Mouse (Mus musculus): ENCODE results near the gene Acta1. TPM values are rescaled to one million over a fixed set of nuclear protein-coding genes. Genes with fewer than 3 reads are reported as not detected.
A peak's percentile ranks its signal among the peaks of the same experiment; 100 is the strongest.

Gene Acta1
- polyA plus RNA-seq, 1 experiment: 24.6 TPM

GRCm38 (mm10) chr8:123896774-123897173, 2.2 kb upstream of the Acta1 start:
- Histone ChIP-seq H3K27ac (ENCODE audit: insufficient read depth, low read length) (no peak overlapping the region), H3K4me3 (ENCODE audit: insufficient read depth, low read length) (no peak overlapping the region), H3K4me1 (ENCODE audit: control insufficient read depth, insufficient read depth, low read length) (peaks cover 3% of the 10 kb centered on the region; the same call in 1 of the 2 replicates)
- TF ChIP-seq CTCF (IDR thresholded peaks at IDR 0.05; ENCODE audit: extremely low read depth, insufficient read depth, low read length): no peak
- TF ChIP-seq POLR2A (IDR thresholded peaks at IDR 0.05; ENCODE audit: extremely low read depth, insufficient read depth, low read length): no peak

- TF ChIP-seq POLR2A (IDR thresholded peaks at IDR 0.05; ENCODE audit: extremely low read depth, insufficient read depth, low read length): no peak
- TF ChIP-seq CTCF (IDR thresholded peaks at IDR 0.05; ENCODE audit: extremely low read depth, insufficient read depth, low read length): no peak
- H3K4me3 ChIP-seq (ENCODE audit: insufficient read depth, low read length): no peak overlapping the region
- no peak overlapping the region for H3K27ac ChIP-seq (ENCODE audit: insufficient read depth, low read length)
- peaks cover 3% of the 10 kb centered on the region; the same call in 1 of the 2 replicates for H3K4me1 ChIP-seq (ENCODE audit: control insufficient read depth, insufficient read depth, low read length)
These were observed 1.8 kb upstream of the Acta1 start for GRCm38 (mm10) chr8:123896366-123896761.

- TF ChIP-seq POLR2A (IDR thresholded peaks at IDR 0.05; ENCODE audit: extremely low read depth, insufficient read depth, low read length) (no peak), CTCF (IDR thresholded peaks at IDR 0.05; ENCODE audit: extremely low read depth, insufficient read depth, low read length) (no peak)
- peaks cover 3% of the 10 kb centered on the region; the same call in 1 of the 2 replicates for H3K4me1 ChIP-seq (ENCODE audit: control insufficient read depth, insufficient read depth, low read length)
- H3K27ac ChIP-seq (ENCODE audit: insufficient read depth, low read length): no peak overlapping the region
- no peak overlapping the region for H3K4me3 ChIP-seq (ENCODE audit: insufficient read depth, low read length)
These were observed 1.3 kb upstream of the Acta1 start for GRCm38 (mm10) chr8:123895680-123896365.

- Histone ChIP-seq H3K4me1 (ENCODE audit: control insufficient read depth, insufficient read depth, low read length) (peaks cover 3% of the 10 kb centered on the region; the same call in 1 of the 2 replicates), H3K27ac (ENCODE audit: insufficient read depth, low read length) (no peak overlapping the region), H3K4me3 (ENCODE audit: insufficient read depth, low read length) (no peak overlapping the region)
- TF ChIP-seq CTCF (IDR thresholded peaks at IDR 0.05; ENCODE audit: extremely low read depth, insufficient read depth, low read length) (no peak), POLR2A (IDR thresholded peaks at IDR 0.05; ENCODE audit: extremely low read depth, insufficient read depth, low read length) (no peak)
These were observed 679 bp upstream of the Acta1 start for GRCm38 (mm10) chr8:123895230-123895629.

- Histone ChIP-seq H3K4me1 (ENCODE audit: control insufficient read depth, insufficient read depth, low read length) (peaks cover 3% of the 10 kb centered on the region; the same call in 1 of the 2 replicates), H3K4me3 (ENCODE audit: insufficient read depth, low read length) (no peak overlapping the region), H3K27ac (ENCODE audit: insufficient read depth, low read length) (no peak overlapping the region)
- no peak for TF ChIP-seq POLR2A (IDR thresholded peaks at IDR 0.05; ENCODE audit: extremely low read depth, insufficient read depth, low read length)
- no peak for TF ChIP-seq CTCF (IDR thresholded peaks at IDR 0.05; ENCODE audit: extremely low read depth, insufficient read depth, low read length)
These were observed 1.1 kb downstream of the Acta1 start for GRCm38 (mm10) chr8:123893413-123893812.

- Histone ChIP-seq H3K4me1 (ENCODE audit: control insufficient read depth, insufficient read depth, low read length) (peaks cover 3% of the 10 kb centered on the region; the same call in 1 of the 2 replicates), H3K27ac (ENCODE audit: insufficient read depth, low read length) (peak overlapping the region; percentile 74), H3K4me3 (ENCODE audit: insufficient read depth, low read length) (peak overlapping the region; percentile 36)
- no peak for TF ChIP-seq POLR2A (IDR thresholded peaks at IDR 0.05; ENCODE audit: extremely low read depth, insufficient read depth, low read length)
- TF ChIP-seq CTCF (IDR thresholded peaks at IDR 0.05; ENCODE audit: extremely low read depth, insufficient read depth, low read length): peak; percentile 34
These were observed 1.9 kb downstream of the Acta1 start for GRCm38 (mm10) chr8:123892586-123893155.

GRCm38 (mm10) chr8:123891883-123892585, 2.5 kb downstream of the Acta1 start:
- TF ChIP-seq CTCF (IDR thresholded peaks at IDR 0.05; ENCODE audit: extremely low read depth, insufficient read depth, low read length) (no peak), POLR2A (IDR thresholded peaks at IDR 0.05; ENCODE audit: extremely low read depth, insufficient read depth, low read length) (peak; percentile 97)
- Histone ChIP-seq H3K4me3 (ENCODE audit: insufficient read depth, low read length) (peak overlapping the region; percentile 36), H3K27ac (ENCODE audit: insufficient read depth, low read length) (peak overlapping the region; percentile 74), H3K4me1 (ENCODE audit: control insufficient read depth, insufficient read depth, low read length) (peaks cover 3% of the 10 kb centered on the region; the same call in 1 of the 2 replicates)

GRCm38 (mm10) chr8:123891271-123891670, 3.3 kb downstream of the Acta1 start:
- peaks cover 3% of the 10 kb centered on the region; the same call in 1 of the 2 replicates for H3K4me1 ChIP-seq (ENCODE audit: control insufficient read depth, insufficient read depth, low read length)
- peak overlapping the region; percentile 74; the same call in 1 of the 2 replicates for H3K27ac ChIP-seq (ENCODE audit: insufficient read depth, low read length)
- no peak for TF ChIP-seq POLR2A (IDR thresholded peaks at IDR 0.05; ENCODE audit: extremely low read depth, insufficient read depth, low read length)
- no peak for TF ChIP-seq CTCF (IDR thresholded peaks at IDR 0.05; ENCODE audit: extremely low read depth, insufficient read depth, low read length)
- H3K4me3 ChIP-seq (ENCODE audit: insufficient read depth, low read length): peak overlapping the region; percentile 36; the same call in 1 of the 2 replicates

- H3K27ac ChIP-seq (ENCODE audit: insufficient read depth, low read length): no peak overlapping the region
- TF ChIP-seq CTCF (IDR thresholded peaks at IDR 0.05; ENCODE audit: extremely low read depth, insufficient read depth, low read length) (no peak), POLR2A (IDR thresholded peaks at IDR 0.05; ENCODE audit: extremely low read depth, insufficient read depth, low read length) (no peak)
- no peak overlapping the region for H3K4me3 ChIP-seq (ENCODE audit: insufficient read depth, low read length)
- peaks cover 2% of the 10 kb centered on the region; the same call in 1 of the 2 replicates for H3K4me1 ChIP-seq (ENCODE audit: control insufficient read depth, insufficient read depth, low read length)
These were observed 4.8 kb downstream of the Acta1 start for GRCm38 (mm10) chr8:123889797-123890196.
